Mouse (Mus musculus) MEL-GATA-1-ER (cell line): ENCODE measurements at regions not wholly inside any gene's neighbourhood (a gene's known extent, or its start where the extent isn't known, plus 50 kb on each side); places are given as distances from the start of the nearest gene placed in this dataset.
"Not testable (repeated sequence)": the region's sequence is repeated elsewhere in the genome, so short reads cannot be mapped to it uniquely, and the experiment has no call there.

Experiments used
- DNase-seq: peaks from one replicate; pipeline ENCODE4 v3.0.0-alpha.2; 2012; ENCODE audit warnings: low read depth; ENCODE audit errors: extremely low read depth

DNA sequence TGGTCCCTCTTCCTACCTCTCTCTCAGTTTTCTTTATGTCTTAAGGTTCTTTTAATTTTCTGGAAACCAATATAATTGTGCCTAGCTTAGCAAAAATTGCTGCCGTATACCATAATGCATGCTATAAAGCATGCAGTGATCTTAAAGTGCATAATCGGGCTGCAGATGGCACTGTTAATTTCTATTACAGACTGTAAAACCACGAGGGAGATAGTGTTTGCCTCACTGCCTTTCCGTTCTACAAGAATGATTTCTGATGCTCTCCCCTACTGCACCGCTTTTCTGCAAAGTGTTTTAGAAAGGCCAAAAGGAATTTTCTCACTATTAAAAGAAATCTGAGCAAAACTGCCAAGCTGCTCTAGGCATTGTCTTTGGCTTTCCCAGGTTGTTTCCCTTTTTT, 357.6 kb downstream of the Tusc1 start:
- DNase-seq: no peak

DNA sequence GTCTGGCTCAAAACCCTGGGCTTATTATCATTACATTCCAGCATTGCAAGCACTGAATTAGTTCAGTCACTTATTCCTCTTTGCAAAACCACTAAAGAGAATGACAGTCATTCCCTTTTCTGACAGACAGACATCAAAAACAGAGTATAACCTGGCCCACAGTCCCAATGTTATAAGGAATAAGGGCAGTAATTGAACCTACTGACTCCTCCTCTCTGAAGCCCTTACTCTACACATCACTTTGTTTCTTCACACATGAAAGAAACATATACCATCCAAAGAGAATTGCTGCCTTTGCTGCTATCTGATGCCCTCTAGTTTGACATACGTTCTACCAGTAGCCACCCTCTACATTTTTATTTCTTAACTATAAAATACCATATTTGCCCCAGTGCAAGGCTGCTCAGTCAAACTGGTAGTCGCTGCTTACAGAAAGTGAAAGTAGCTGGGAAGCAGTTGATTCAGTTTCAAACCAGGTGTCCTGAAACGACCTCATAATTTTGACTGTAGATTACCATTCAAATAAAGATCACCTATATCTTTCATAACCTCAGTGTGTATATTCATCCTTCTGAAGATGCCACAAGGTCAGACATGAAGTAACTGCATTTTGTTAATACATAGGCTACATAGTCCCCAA, 393.1 kb downstream of the Tusc1 start:
- DNase-seq: peak; percentile 18

GRCm38 (mm10) chr4:92931272-92931671, 404.0 kb downstream of the Tusc1 start:
- DNase-seq: no peak

DNA sequence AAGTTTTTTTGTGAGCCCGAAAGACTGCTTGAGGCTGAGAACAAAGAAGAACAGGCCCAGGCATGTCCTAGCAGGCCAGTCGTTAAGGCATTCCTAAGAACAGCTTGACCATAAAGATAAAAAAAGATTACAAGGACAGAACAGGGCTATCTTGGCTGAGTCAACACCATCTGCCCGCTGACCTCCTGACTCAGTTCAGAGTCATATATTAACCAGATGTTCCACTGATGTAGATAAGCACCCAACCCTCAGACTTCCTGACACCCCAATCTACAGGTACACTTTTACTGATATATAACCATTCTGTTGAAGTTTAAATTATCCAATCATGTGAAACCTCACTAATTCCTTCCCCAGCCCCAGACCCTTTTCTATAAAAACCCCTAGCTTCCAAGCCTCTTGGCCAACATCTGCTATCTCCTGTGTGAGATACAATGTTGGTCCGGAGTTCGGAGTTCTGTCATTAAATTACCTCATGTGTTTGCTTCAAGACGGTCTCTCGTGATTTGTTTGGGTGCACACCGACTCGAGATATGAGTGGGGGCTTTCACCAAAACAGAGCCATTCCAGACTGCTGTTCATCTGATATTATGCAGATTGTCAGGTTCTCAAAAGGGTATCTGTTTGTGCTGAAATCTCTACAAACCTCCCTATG, 413.8 kb downstream of the Tusc1 start:
- no peak for DNase-seq

- DNase-seq: not testable (repeated sequence)
Observed at GRCm38 (mm10) chr4:92903468-92903867, 431.8 kb downstream of the Tusc1 start.
